8 mouse cellular contexts compared by ENCODE assay signal in genomic region chrX:37110193-37110880, GRCm38 (mm10). TPM values are rescaled to one million over a fixed set of nuclear protein-coding genes. Genes with fewer than 3 reads are reported as not detected.
DNase-seq lines count a peak whose midpoint lies in the region; ATAC-seq and TF ChIP-seq lines count a peak whose summit lies in the region.

Gene Upf3b, minus strand, starts transcription at chrX:37110322.

- H3K27ac ChIP-seq in embryonic facial prominence, embryonic 13.5 days, result peak within 1 kb of the TSS; percentile 58
- H3K27ac ChIP-seq in kidney, adult 2 months (ENCODE audit: insufficient read depth, low read depth, low read length), result peak within 1 kb of the TSS; percentile 76
- H3K27ac ChIP-seq in limb, embryonic 12.5 days, result peak within 1 kb of the TSS; percentile 76
- peak within 1 kb of the TSS; percentile 86 for H3K27ac ChIP-seq in midbrain, embryonic 15.5 days
- H3K27ac ChIP-seq in spleen, adult 2 months (ENCODE audit: insufficient read depth, low read length), result peak within 1 kb of the TSS; percentile 85

- TF ChIP-seq POLR2A in kidney, adult 2 months (IDR thresholded peaks at IDR 0.05; ENCODE audit: low read depth, low read length), result peak; percentile 44
- no peak for TF ChIP-seq POLR2A in spleen, adult 2 months (IDR thresholded peaks at IDR 0.05; ENCODE audit: low read depth, low read length)

- peak within 1 kb of the TSS; percentile 71 for H3K9ac ChIP-seq in embryonic facial prominence, embryonic 13.5 days
- peak within 1 kb of the TSS; percentile 56 for H3K9ac ChIP-seq in limb, embryonic 12.5 days (replicated peaks)
- H3K9ac ChIP-seq in midbrain, embryonic 15.5 days, result peak within 1 kb of the TSS; percentile 56

- peak; percentile 92 for DNase-seq in 3134 (ENCODE audit: extremely low read depth, insufficient read length, low spot score)
- DNase-seq in adrenal gland, postnatal 36 days, result peak; percentile 92 to 93
- peak; percentile 92 to 96 for DNase-seq in heart, adult 18-20 months
- peak; percentile 97 for DNase-seq in kidney, adult 2 months
- peak; percentile 88 to 95 for DNase-seq in spleen, adult 2 months (ENCODE audit: low read depth in 1 of 2, low spot score in 2 of 2)

- no peak for TF ChIP-seq CTCF in kidney, adult 2 months (conservative IDR thresholded peaks at IDR 0.05; ENCODE audit: insufficient read depth, insufficient read length, low read depth, low read length)
- TF ChIP-seq CTCF in spleen, adult 2 months (IDR thresholded peaks at IDR 0.05; ENCODE audit: extremely low read depth, insufficient read depth, insufficient read length, insufficient replicate concordance), result no peak

- H3K4me2 ChIP-seq in embryonic facial prominence, embryonic 13.5 days, result peak within 1 kb of the TSS; percentile 66
- peak within 1 kb of the TSS; percentile 61 for H3K4me2 ChIP-seq in limb, embryonic 12.5 days
- H3K4me2 ChIP-seq in midbrain, embryonic 15.5 days, result peak within 1 kb of the TSS; percentile 54

- H3K36me3 ChIP-seq in embryonic facial prominence, embryonic 13.5 days, result no peaks in the 10 kb centered on the region
- no peaks in the 10 kb centered on the region for H3K36me3 ChIP-seq in kidney, adult 2 months (ENCODE audit: control insufficient read depth, insufficient read depth, low read length)
- no peaks in the 10 kb centered on the region for H3K36me3 ChIP-seq in limb, embryonic 12.5 days
- no peaks in the 10 kb centered on the region for H3K36me3 ChIP-seq in midbrain, embryonic 15.5 days (replicated peaks)
- H3K36me3 ChIP-seq in spleen, adult 2 months (ENCODE audit: control insufficient read depth, insufficient read depth, low read length), result no peaks in the 10 kb centered on the region

- no peaks in the 10 kb centered on the region for H3K4me1 ChIP-seq in embryonic facial prominence, embryonic 13.5 days
- H3K4me1 ChIP-seq in kidney, adult 2 months (ENCODE audit: control insufficient read depth, insufficient read depth, low read length), result no peaks in the 10 kb centered on the region
- no peaks in the 10 kb centered on the region for H3K4me1 ChIP-seq in limb, embryonic 12.5 days (replicated peaks)
- H3K4me1 ChIP-seq in midbrain, embryonic 15.5 days, result peaks cover 3% of the 10 kb centered on the region; the same call in 1 of the 2 replicates
- peaks cover 2% of the 10 kb centered on the region; the same call in 1 of the 2 replicates for H3K4me1 ChIP-seq in spleen, adult 2 months (ENCODE audit: control insufficient read depth, insufficient read depth, insufficient read length)

- no peaks in the 10 kb centered on the region for H3K9me3 ChIP-seq in embryonic facial prominence, embryonic 13.5 days
- H3K9me3 ChIP-seq in limb, embryonic 12.5 days, result no peaks in the 10 kb centered on the region
- no peaks in the 10 kb centered on the region for H3K9me3 ChIP-seq in midbrain, embryonic 15.5 days

- no peaks in the 10 kb centered on the region for H3K27me3 ChIP-seq in embryonic facial prominence, embryonic 13.5 days
- no peaks in the 10 kb centered on the region for H3K27me3 ChIP-seq in kidney, adult 2 months (replicated peaks; ENCODE audit: control insufficient read depth, insufficient read depth, low read length)
- H3K27me3 ChIP-seq in limb, embryonic 12.5 days, result peaks cover 3% of the 10 kb centered on the region; the same call in 1 of the 2 replicates
- H3K27me3 ChIP-seq in midbrain, embryonic 15.5 days (replicated peaks), result no peaks in the 10 kb centered on the region
- H3K27me3 ChIP-seq in spleen, adult 2 months (ENCODE audit: control insufficient read depth, insufficient read depth, low read length), result no peaks in the 10 kb centered on the region

- 15% methylated on average over 30 of the region's 30 CpGs for WGBS in embryonic facial prominence, embryonic 13.5 days
- 2% methylated on average over 30 of the region's 30 CpGs for WGBS in kidney, adult 2 months
- WGBS in limb, embryonic 12.5 days, result 16% methylated on average over 30 of the region's 30 CpGs
- WGBS in midbrain, embryonic 15.5 days, result 14% methylated on average over 30 of the region's 30 CpGs
- 24% methylated on average over 30 of the region's 30 CpGs for WGBS in spleen, adult 2 months

- H3K4me3 ChIP-seq in embryonic facial prominence, embryonic 13.5 days, result peak within 1 kb of the TSS; percentile 56
- H3K4me3 ChIP-seq in kidney, adult 2 months (ENCODE audit: insufficient read depth, low read depth, low read length), result peak within 1 kb of the TSS; percentile 93
- peak within 1 kb of the TSS; percentile 54 for H3K4me3 ChIP-seq in limb, embryonic 12.5 days (replicated peaks)
- H3K4me3 ChIP-seq in midbrain, embryonic 15.5 days, result peak within 1 kb of the TSS; percentile 53
- H3K4me3 ChIP-seq in spleen, adult 2 months (ENCODE audit: extremely low read depth, insufficient read depth, insufficient read length), result peak within 1 kb of the TSS; percentile 60

- ATAC-seq in embryonic facial prominence, embryonic 13.5 days (ENCODE audit: insufficient number of reproducible peaks, insufficient read depth, low FRiP score, low TSS enrichment, low read depth), result peak; percentile 91
- ATAC-seq in limb, embryonic 12.5 days (ENCODE audit: insufficient number of reproducible peaks, insufficient read depth, low FRiP score, low TSS enrichment, low read depth), result peak; percentile 97
- ATAC-seq in midbrain, embryonic 15.5 days (replicated peaks), result peak; percentile 98

RNA-seq across cellular contexts. Expression of gene Upf3b, which starts in this region (rescaled TPM):
- total RNA-seq in adrenal gland, postnatal 36 days (2021), result 10 to 100 TPM; 12.2 to 14.6 TPM
- 23.4 and 24.4 TPM in 2 replicates for polyA plus RNA-seq in embryonic facial prominence, embryonic 13.5 days (2015; fragmentation: Nextera tagmentation; extraction: Ambion mirVana)
- 1 to 10 TPM; 6.6 to 9.8 TPM for total RNA-seq in heart, adult 18-20 months (2021)
- 2.9 and 4.5 TPM in 2 replicates for polyA plus RNA-seq in kidney, adult 2 months (2012; rRNA removed)
- 21.2 and 22.2 TPM in 2 replicates for polyA plus RNA-seq in limb, embryonic 12.5 days (2016; fragmentation: Nextera tagmentation; extraction: Ambion mirVana)
- 33.0 and 36.2 TPM in 2 replicates for polyA plus RNA-seq in midbrain, embryonic 15.5 days (2015; fragmentation: Nextera tagmentation; extraction: Ambion mirVana)
- polyA plus RNA-seq in spleen, adult 2 months (2012; rRNA removed), result 2.7 TPM in 2 replicates

Comparison
In these comparisons a context has a peak if more than half of its experiments do, and no peak if none do; other contexts are left out.
1. Peak in every context shown above with its lines: DNase-seq, ATAC-seq, H3K4me3 ChIP-seq and H3K27ac ChIP-seq.